Mouse (Mus musculus) left cerebral cortex, adult 11 months (tissue): Measurements from ENCODE around the gene Dip2a.

Experiments used
- DNase-seq: peaks from one replicate; pipeline ENCODE4 v3.0.0; 2022; ENCODE audit warnings: low spot score

Gene Dip2a

GRCm38 (mm10) chr10:76344711-76345539, at the start of gene Dip2a:
Dip2a (minus strand) TSS chr10:76345291.
- peak; percentile 91 for DNase-seq

- DNase-seq: no peak
These were observed 47.5 kb upstream of the Dip2a start for GRCm38 (mm10) chr10:76392596-76392995.

GRCm38 (mm10) chr10:76391786-76392185, 46.7 kb upstream of the Dip2a start:
- DNase-seq: no peak

- DNase-seq: no peak
These were observed 46.1 kb upstream of the Dip2a start for GRCm38 (mm10) chr10:76391166-76391565.

- DNase-seq: no peak
These were observed 29.9 kb upstream of the Dip2a start for GRCm38 (mm10) chr10:76374981-76375380.

GRCm38 (mm10) chr10:76371736-76372135, 26.6 kb upstream of the Dip2a start:
- DNase-seq: no peak

- DNase-seq: no peak
These were observed 23.7 kb upstream of the Dip2a start for GRCm38 (mm10) chr10:76368766-76369165.

GRCm38 (mm10) chr10:76363233-76363632, 18.1 kb upstream of the Dip2a start:
- no peak for DNase-seq

GRCm38 (mm10) chr10:76358468-76358867, 13.4 kb upstream of the Dip2a start:
- DNase-seq: no peak

- DNase-seq: no peak
These were observed 12.3 kb upstream of the Dip2a start for GRCm38 (mm10) chr10:76357286-76357875.

- DNase-seq: no peak
These were observed 9.9 kb upstream of the Dip2a start for GRCm38 (mm10) chr10:76354974-76355373.

- DNase-seq: no peak
These were observed 8.9 kb upstream of the Dip2a start for GRCm38 (mm10) chr10:76353986-76354385.

GRCm38 (mm10) chr10:76351953-76352352, 6.9 kb upstream of the Dip2a start:
- no peak for DNase-seq

- DNase-seq: no peak
These were observed 1.5 kb upstream of the Dip2a start for GRCm38 (mm10) chr10:76346589-76346988.

- no peak for DNase-seq
These were observed 976 bp upstream of the Dip2a start for GRCm38 (mm10) chr10:76346043-76346491.

- no peak for DNase-seq
These were observed 430 bp upstream of the Dip2a start for GRCm38 (mm10) chr10:76345540-76345902.

- DNase-seq: no peak
These were observed 10.7 kb downstream of the Dip2a start for GRCm38 (mm10) chr10:76334350-76334749.

GRCm38 (mm10) chr10:76332040-76332439, 13.1 kb downstream of the Dip2a start:
- no peak for DNase-seq

- DNase-seq: no peak
These were observed 16.0 kb downstream of the Dip2a start for GRCm38 (mm10) chr10:76329093-76329492.

- DNase-seq: no peak
These were observed 16.5 kb downstream of the Dip2a start for GRCm38 (mm10) chr10:76328574-76328973.

- no peak for DNase-seq
These were observed 18.6 kb downstream of the Dip2a start for GRCm38 (mm10) chr10:76326304-76327006.

GRCm38 (mm10) chr10:76317623-76318022, 27.5 kb downstream of the Dip2a start:
- DNase-seq: peak; percentile 44

- no peak for DNase-seq
These were observed 28.9 kb downstream of the Dip2a start for GRCm38 (mm10) chr10:76316194-76316593.
